Comparison of ENCODE assay signal across 10 mouse cellular contexts in the genomic region with DNA sequence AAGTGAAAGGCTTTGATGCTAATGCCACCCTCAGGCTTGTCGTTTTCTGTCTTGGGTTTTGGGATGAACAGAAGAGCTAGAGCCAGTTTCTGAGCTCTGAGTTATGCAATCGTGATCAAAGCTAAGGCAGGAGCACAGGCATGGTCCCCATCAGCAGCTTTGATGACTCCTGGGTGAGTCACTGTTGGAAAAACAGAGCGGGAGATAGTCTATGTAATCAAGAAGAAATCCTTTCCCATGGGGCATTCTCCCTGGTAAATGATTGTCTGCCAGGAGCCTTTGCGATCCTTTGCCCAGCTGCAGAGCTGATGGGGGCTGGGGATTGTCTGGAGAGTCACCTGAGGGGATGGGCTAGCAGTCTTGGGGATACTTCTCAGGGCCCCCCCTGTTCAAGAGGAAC. TPM values are rescaled to one million over a fixed set of nuclear protein-coding genes. Genes with fewer than 3 reads are reported as not detected.
A peak's percentile ranks its signal among the peaks of the same experiment; 100 is the strongest.
DNase-seq lines count a peak whose midpoint lies in the region; ATAC-seq and TF ChIP-seq lines count a peak whose summit lies in the region.
"Had no signal": no experiment of that assay in that cellular context is flagged by ENCODE, and none has a peak within 500 bp of the region (broad histone marks: within the 10 kb centered on the region; RNA-seq: fewer than 3 reads in every experiment).

No protein-coding gene starts in this region.

- no peaks in the 10 kb centered on the region for H3K9me3 ChIP-seq in heart, embryonic 10.5 days
- H3K9me3 ChIP-seq in liver, postnatal 0 days (ENCODE audit: low read length): no peaks in the 10 kb centered on the region
- no peaks in the 10 kb centered on the region for H3K9me3 ChIP-seq in hindbrain, embryonic 14.5 days (ENCODE audit: control insufficient read depth, low read length)
- H3K9me3 ChIP-seq: limb, embryonic 13.5 days had no signal

- H3K4me1 ChIP-seq in heart, embryonic 10.5 days: peaks cover 36% of the 10 kb centered on the region
- 0 out of 2 replicates have a peak, but pooled peaks cover 6% of the 10 kb centered on the region for H3K4me1 ChIP-seq in liver, postnatal 0 days (ENCODE audit: insufficient read depth)
- H3K4me1 ChIP-seq in hindbrain, embryonic 14.5 days (replicated peaks; ENCODE audit: control insufficient read depth, insufficient read depth, low read length): no peaks in the 10 kb centered on the region

- no peak for TF ChIP-seq EP300 in liver, postnatal 0 days (IDR thresholded peaks at IDR 0.05; ENCODE audit: low read depth)

- ATAC-seq in liver, postnatal 0 days: peak; percentile 91
- no peak for ATAC-seq in monocyte, adult 5-6 weeks (replicated peaks; ENCODE audit: insufficient number of reproducible peaks, low FRiP score, low TSS enrichment, poor library complexity, severe bottlenecking)
- ATAC-seq in hindbrain, embryonic 14.5 days (ENCODE audit: low FRiP score): no peak
- ATAC-seq: forebrain, embryonic 16.5 days had no signal

- no peaks in the 10 kb centered on the region for H3K27me3 ChIP-seq in heart, embryonic 10.5 days (ENCODE audit: insufficient read depth, poor library complexity, severe bottlenecking)
- no peaks in the 10 kb centered on the region for H3K27me3 ChIP-seq in liver, postnatal 0 days (ENCODE audit: insufficient read depth, low read length)
- no peaks in the 10 kb centered on the region for H3K27me3 ChIP-seq in hindbrain, embryonic 14.5 days (ENCODE audit: control insufficient read depth, insufficient read depth, low read length)
- H3K27me3 ChIP-seq: limb, embryonic 13.5 days had no signal

- WGBS in heart, embryonic 10.5 days: 40% methylated on average over 4 of the region's 4 CpGs
- 39% methylated on average over 4 of the region's 4 CpGs for WGBS in liver, postnatal 0 days (ENCODE audit: insufficient replicate concordance)
- 67% methylated on average over 4 of the region's 4 CpGs for WGBS in hindbrain, embryonic 14.5 days

- no peak for TF ChIP-seq CTCF in liver, postnatal 0 days (IDR thresholded peaks at IDR 0.05; ENCODE audit: low read depth)

- H3K9ac ChIP-seq in liver, postnatal 0 days (replicated peaks): no peak overlapping the region
- H3K9ac ChIP-seq in hindbrain, embryonic 14.5 days: no peak overlapping the region
- H3K9ac ChIP-seq: limb, embryonic 13.5 days had no signal

- no peak for DNase-seq in heart, embryonic 10.5 days (ENCODE audit: low spot score)
- DNase-seq in heart, postnatal 4 days: no peak
- peak; percentile 76 for DNase-seq in Muller cell, postnatal 12 days (ENCODE audit: inconsistent ontology term)
- DNase-seq in adrenal gland, postnatal 25 days: peak; percentile 21
- DNase-seq in liver, postnatal 0 days: peak; percentile 20
- DNase-seq in hindbrain, embryonic 14.5 days (ENCODE audit: low spot score): no peak

- peak overlapping the region; percentile 52; the same call in 1 of the 2 replicates for H3K27ac ChIP-seq in heart, embryonic 10.5 days
- peak overlapping the region; percentile 22; the same call in 1 of the 2 replicates for H3K27ac ChIP-seq in liver, postnatal 0 days (ENCODE audit: low read depth)
- H3K27ac ChIP-seq in hindbrain, embryonic 14.5 days: no peak overlapping the region
- H3K27ac ChIP-seq: limb, embryonic 13.5 days; macrophage had no signal

- H3K4me3 ChIP-seq in heart, embryonic 10.5 days: no peak overlapping the region
- H3K4me3 ChIP-seq in liver, postnatal 0 days (ENCODE audit: low read depth, low read length): no peak overlapping the region
- H3K4me3 ChIP-seq in hindbrain, embryonic 14.5 days (replicated peaks; ENCODE audit: low read length): no peak overlapping the region
- H3K4me3 ChIP-seq: limb, embryonic 13.5 days had no signal

- H3K4me2 ChIP-seq in liver, postnatal 0 days (ENCODE audit: low read depth, low read length): no peak overlapping the region
- no peak overlapping the region for H3K4me2 ChIP-seq in hindbrain, embryonic 14.5 days (replicated peaks)
- H3K4me2 ChIP-seq: limb, embryonic 13.5 days had no signal

- no peaks in the 10 kb centered on the region for H3K36me3 ChIP-seq in heart, embryonic 10.5 days
- no peaks in the 10 kb centered on the region for H3K36me3 ChIP-seq in liver, postnatal 0 days (replicated peaks; ENCODE audit: insufficient read depth, low read length)
- H3K36me3 ChIP-seq in hindbrain, embryonic 14.5 days (replicated peaks; ENCODE audit: control insufficient read depth, insufficient read depth): no peaks in the 10 kb centered on the region
- H3K36me3 ChIP-seq: limb, embryonic 13.5 days had no signal

RNA-seq across cellular contexts. Expression of gene Mical2, which starts 23.5 kb away (rescaled TPM):
- 77.8 and 153 TPM in 2 replicates for polyA plus RNA-seq in heart, embryonic 10.5 days (2016; fragmentation: Nextera tagmentation; extraction: Ambion mirVana)
- 100 to 1,000 TPM; 281 to 298 TPM for total RNA-seq in heart, postnatal 4 days (2021)
- 12.3 and 13.9 TPM in 2 replicates for total RNA-seq in adrenal gland, postnatal 25 days (2021)
- polyA plus RNA-seq in liver, postnatal 0 days (2015; fragmentation: Nextera tagmentation; extraction: Ambion mirVana): 2.1 and 2.7 TPM in 2 replicates
- total RNA-seq in monocyte, adult 5-6 weeks (2017): 0.75 to 3.9 TPM (median 1.6 TPM) in 3 replicates
- polyA plus RNA-seq in hindbrain, embryonic 14.5 days (2014; fragmentation: Nextera tagmentation; extraction: Ambion mirVana): 3.8 and 4.0 TPM in 2 replicates

RNA-seq across cellular contexts. Expression of gene Dkk3, which starts 43.3 kb away (rescaled TPM):
- polyA plus RNA-seq in heart, embryonic 10.5 days (2016; fragmentation: Nextera tagmentation; extraction: Ambion mirVana): 59.8 and 101 TPM in 2 replicates
- total RNA-seq in heart, postnatal 4 days (2021): 10 to 100 TPM; 82.6 to 87.6 TPM
- 11.5 and 12.6 TPM in 2 replicates for total RNA-seq in adrenal gland, postnatal 25 days (2021)
- polyA plus RNA-seq in liver, postnatal 0 days (2015; fragmentation: Nextera tagmentation; extraction: Ambion mirVana): 1.2 and 1.7 TPM in 2 replicates
- not detected in 3 replicates for total RNA-seq in monocyte, adult 5-6 weeks (2017)
- 28.3 and 32.0 TPM in 2 replicates for polyA plus RNA-seq in hindbrain, embryonic 14.5 days (2014; fragmentation: Nextera tagmentation; extraction: Ambion mirVana)
- polyA plus RNA-seq: macrophage had no signal

Comparison
In these comparisons a context has a peak if more than half of its experiments do, and no peak if none do; other contexts are left out.
1. DNase-seq: peak in Muller cell, postnatal 12 days (single experiment), adrenal gland, postnatal 25 days (single experiment) and liver, postnatal 0 days (single experiment); none in heart, embryonic 10.5 days (single experiment), heart, postnatal 4 days (single experiment) and hindbrain, embryonic 14.5 days (single experiment).
2. RNA of gene Mical2, which starts 23.5 kb away (total RNA-seq): 281 to 298 TPM in heart, postnatal 4 days; 12.3 to 13.9 TPM in adrenal gland, postnatal 25 days and 0.75 to 3.9 TPM in monocyte, adult 5-6 weeks; every median in the first group is over 10 times any median in the second.
3. RNA of gene Dkk3, which starts 43.3 kb away (total RNA-seq): 82.6 to 87.6 TPM in heart, postnatal 4 days and 11.5 to 12.6 TPM in adrenal gland, postnatal 25 days; not detected in monocyte, adult 5-6 weeks; every median in the first group is over 10 times any median in the second.